Mouse (Mus musculus) G1E (cell line): ENCODE measurements around the gene Gm20517. TPM values are rescaled to one million over a fixed set of nuclear protein-coding genes. Genes with fewer than 3 reads are reported as not detected.

Experiments used
- ATAC-seq: 2 replicates; pipeline ENCODE4 v1.8.0; 2016; ENCODE audit warnings: mild to moderate bottlenecking; ENCODE audit not compliant: insufficient number of reproducible peaks, poor library complexity, low FRiP score, severe bottlenecking; ENCODE audit errors: extremely low read depth
- DNase-seq: peaks from one replicate; pipeline ENCODE4 v3.0.0; 2012; ENCODE audit warnings: low spot score
- H3K27me3 ChIP-seq: 2 replicates; pipeline ENCODE4 v1.6.1; 2012; ENCODE audit warnings: mild to moderate bottlenecking, low read length, inconsistent platforms; ENCODE audit not compliant: insufficient read depth
- H3K36me3 ChIP-seq: replicated peaks from 2 replicates; pipeline ENCODE3; 2012; ENCODE audit warnings: mild to moderate bottlenecking, inconsistent platforms
- H3K4me1 ChIP-seq: 2 replicates; pipeline ENCODE4 v1.6.1; 2012; ENCODE audit warnings: low read depth, low read length, inconsistent platforms, mixed read lengths; ENCODE audit not compliant: insufficient read depth
- H3K4me3 ChIP-seq: 2 replicates; pipeline ENCODE4 v1.5.1; 2012; ENCODE audit warnings: low read depth, mild to moderate bottlenecking, inconsistent platforms, low read length, moderate library complexity, mixed read lengths
- H3K9me3 ChIP-seq: replicated peaks from 2 replicates; pipeline ENCODE4 v1.6.1; 2012; ENCODE audit warnings: inconsistent platforms
- CTCF ChIP-seq: IDR thresholded peaks from 2 replicates; pipeline ENCODE4 v1.5.1; 2012; ENCODE audit warnings: low read depth, low read length, inconsistent platforms, mixed read lengths
- GATA1 ChIP-seq: IDR thresholded peaks from 2 replicates; pipeline ENCODE4 v1.6.1; 2012; ENCODE audit warnings: borderline replicate concordance, low read length, inconsistent platforms, mixed read lengths
- GATA2 ChIP-seq: IDR thresholded peaks from 2 replicates; pipeline ENCODE4 v1.6.1; 2012; ENCODE audit warnings: low read depth, low read length, inconsistent platforms, borderline replicate concordance
- POLR2AphosphoS5 ChIP-seq: IDR thresholded peaks from 2 replicates; pipeline ENCODE4 v1.6.1; 2012; ENCODE audit warnings: low read depth, low read length, inconsistent platforms; ENCODE audit not compliant: insufficient replicate concordance
- TAL1 ChIP-seq: conservative IDR thresholded peaks from 2 replicates; pipeline ENCODE4 v1.6.1; 2012; ENCODE audit warnings: low read depth, low read length, inconsistent platforms, mixed read lengths
- polyA plus RNA-seq: library from polyadenylated mRNA; stranded (reverse); fragments of >175 nt; gene quantifications from 2 replicates; pipeline ENCODE4 v1.2.3, GENCODE M21; 2012
- total RNA-seq, 2 experiments: library from RNA; stranded (forward) in 1 of 2; stranded (reverse) in 1 of 2; fragments of 200-1000 nt in 1 of 2; fragments of >200 nt in 1 of 2; fragmentation: Nextera tagmentation in 1 of 2; gene quantifications; 2 replicates each; pipeline ENCODE4 v1.2.3; 2014 to 2017

Gm20517 gene
- total and polyA plus RNA-seq, 3 experiments, result 0.05 to 9.6 (median 2.0) TPM

GRCm38 (mm10) chr17:47678702-47679101 lies 67.3 kb downstream of the Gm20517 start:
- Histone ChIP-seq H3K36me3 (peaks cover 90% of the 10 kb centered on the region), H3K27me3 (no peaks in the 10 kb centered on the region)

GRCm38 (mm10) chr17:47682836-47683235 lies 71.4 kb downstream of the Gm20517 start:
- H3K27me3 ChIP-seq, result no peaks in the 10 kb centered on the region
- H3K4me1 ChIP-seq, result peaks cover 34% of the 10 kb centered on the region
- H3K4me3 ChIP-seq, result no peak overlapping the region
- peaks cover 91% of the 10 kb centered on the region for H3K36me3 ChIP-seq
- ATAC-seq (no peak; the same call in 1 of the 2 replicates), DNase-seq (no peak)
- no peaks in the 10 kb centered on the region for H3K9me3 ChIP-seq
- TF ChIP-seq CTCF, result no peak
- no peak for TF ChIP-seq TAL1
- no peak for TF ChIP-seq GATA1
- no peak for TF ChIP-seq GATA2
- TF ChIP-seq POLR2AphosphoS5, result no peak

More at GRCm38 (mm10) chr17:47678702-47679101, 67.3 kb downstream of the Gm20517 start:
- H3K9me3 ChIP-seq, result no peaks in the 10 kb centered on the region
- H3K4me3 ChIP-seq, result no peak overlapping the region
- ATAC-seq, result no peak
- peaks cover 14% of the 10 kb centered on the region for H3K4me1 ChIP-seq
- TF ChIP-seq CTCF (no peak), TAL1 (no peak), GATA2 (no peak), GATA1 (no peak), POLR2AphosphoS5 (no peak)
- DNase-seq, result no peak

GRCm38 (mm10) chr17:47687409-47688343 lies 76.3 kb downstream of the Gm20517 start:
- DNase-seq (peak; percentile 96), ATAC-seq (peak; percentile 86)
- H3K9me3 ChIP-seq, result no peaks in the 10 kb centered on the region
- peaks cover 63% of the 10 kb centered on the region for H3K36me3 ChIP-seq
- H3K4me3 ChIP-seq, result peak overlapping the region; percentile 82
- H3K4me1 ChIP-seq, result peaks cover 52% of the 10 kb centered on the region
- H3K27me3 ChIP-seq, result no peaks in the 10 kb centered on the region
- TF ChIP-seq GATA2 (no peak), POLR2AphosphoS5 (0 out of 2 replicates have a peak, but pooled peaks have one; percentile 19)

DNA sequence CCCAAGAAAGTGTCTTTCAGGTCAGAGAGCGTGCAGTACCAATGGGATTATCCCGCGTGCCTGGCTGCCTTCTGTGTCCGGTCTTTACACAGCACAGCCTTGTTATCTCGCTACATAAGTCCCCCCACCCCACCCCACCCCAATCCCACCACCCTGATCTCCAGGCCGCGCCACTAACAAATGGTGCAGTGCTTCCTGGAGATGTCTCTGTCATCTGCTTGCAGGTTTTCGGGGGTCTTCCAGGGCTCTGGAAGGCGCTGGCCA lies 76.9 kb downstream of the Gm20517 start, which contains the start of gene Tomm6:
Tomm6 (minus strand) TSS at position 43 of the 264 bp plus-strand sequence.
- peaks cover 48% of the 10 kb centered on the region for H3K4me1 ChIP-seq
- DNase-seq (no peak), ATAC-seq (no peak)
- no peak for TF ChIP-seq CTCF
- no peak for TF ChIP-seq TAL1
- TF ChIP-seq GATA2, result no peak
- no peak for TF ChIP-seq POLR2AphosphoS5
- TF ChIP-seq GATA1, result no peak
- peak within 1 kb of the TSS; percentile 82 for H3K4me3 ChIP-seq
- H3K36me3 ChIP-seq, result peaks cover 63% of the 10 kb centered on the region
- H3K27me3 ChIP-seq, result no peaks in the 10 kb centered on the region
- H3K9me3 ChIP-seq, result no peaks in the 10 kb centered on the region

DNA sequence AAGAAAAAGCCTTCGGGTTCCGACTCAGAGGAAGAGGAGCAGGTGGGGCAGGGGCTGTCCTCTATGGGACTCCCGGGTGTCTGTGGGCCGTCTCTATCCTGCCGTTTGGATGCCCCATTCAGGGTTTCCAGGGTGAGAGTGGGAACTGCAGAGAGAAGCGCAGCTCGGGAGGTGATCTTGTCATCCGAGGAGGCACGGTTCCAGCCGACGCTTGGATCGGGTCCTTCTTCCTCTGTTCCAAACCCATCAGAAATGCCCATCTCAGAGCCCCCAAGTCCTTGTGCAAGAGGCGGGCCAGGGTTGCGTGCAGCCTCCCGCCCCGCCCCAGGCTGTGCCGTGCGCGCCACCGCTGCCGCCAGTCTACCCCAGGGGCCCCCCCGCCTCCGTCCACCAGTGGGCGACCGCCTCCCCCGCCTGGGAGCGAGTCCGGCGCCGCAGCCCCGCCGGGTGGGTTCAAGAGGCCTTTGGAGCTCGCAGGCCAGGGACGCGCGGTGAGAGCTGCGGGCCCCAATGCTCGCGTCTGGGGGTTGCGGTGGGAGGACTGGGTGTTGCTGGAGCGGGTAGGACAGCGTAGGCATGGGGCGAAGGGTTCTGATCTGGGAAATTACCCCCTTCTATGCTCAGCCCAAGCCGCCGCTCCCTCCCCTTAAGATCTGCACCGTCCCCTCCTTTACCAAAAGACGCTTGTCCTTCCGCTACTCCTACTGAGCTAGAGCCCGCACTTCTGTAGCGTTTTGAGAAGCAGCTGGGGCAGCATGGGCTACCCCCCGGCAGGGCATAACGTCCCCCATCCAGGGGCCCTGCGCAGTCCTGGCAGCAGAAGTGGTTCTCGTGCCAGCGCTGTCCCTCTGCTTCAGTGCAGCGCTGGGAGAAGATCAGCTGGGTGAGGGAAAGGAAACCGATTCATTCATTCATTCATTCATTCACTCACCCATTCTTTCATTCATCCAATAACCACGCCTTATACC lies 77.5 kb downstream of the Gm20517 start, which contains the start of gene Frs3:
Frs3 (plus strand) TSS at position 423 of the 968 bp plus-strand sequence.
- Histone ChIP-seq H3K9me3 (no peaks in the 10 kb centered on the region), H3K4me3 (peak within 1 kb of the TSS; percentile 82), H3K4me1 (peaks cover 49% of the 10 kb centered on the region), H3K36me3 (peaks cover 62% of the 10 kb centered on the region), H3K27me3 (no peaks in the 10 kb centered on the region)
- DNase-seq (peak; percentile 87), ATAC-seq (0 out of 2 replicates have a peak, but pooled peaks have one; percentile 22)
- TF ChIP-seq GATA2 (no peak), TAL1 (no peak), CTCF (no peak), GATA1 (no peak), POLR2AphosphoS5 (no peak)

GRCm38 (mm10) chr17:47689894-47690293 lies 78.5 kb downstream of the Gm20517 start:
- ATAC-seq, result no peak
- H3K36me3 ChIP-seq, result peaks cover 52% of the 10 kb centered on the region
- no peak for DNase-seq
- H3K9me3 ChIP-seq, result no peaks in the 10 kb centered on the region
- no peak overlapping the region for H3K4me3 ChIP-seq
- peaks cover 50% of the 10 kb centered on the region for H3K4me1 ChIP-seq
- TF ChIP-seq POLR2AphosphoS5 (no peak), GATA1 (no peak), GATA2 (no peak), CTCF (no peak), TAL1 (no peak)
- no peaks in the 10 kb centered on the region for H3K27me3 ChIP-seq
